Mouse (Mus musculus): ENCODE measurements around the gene Cbfb. TPM values are rescaled to one million over a fixed set of nuclear protein-coding genes. Genes with fewer than 3 reads are reported as not detected.

Gene Cbfb
- polyA plus RNA-seq, 2 experiments = 75.2 to 101 TPM

DNA sequence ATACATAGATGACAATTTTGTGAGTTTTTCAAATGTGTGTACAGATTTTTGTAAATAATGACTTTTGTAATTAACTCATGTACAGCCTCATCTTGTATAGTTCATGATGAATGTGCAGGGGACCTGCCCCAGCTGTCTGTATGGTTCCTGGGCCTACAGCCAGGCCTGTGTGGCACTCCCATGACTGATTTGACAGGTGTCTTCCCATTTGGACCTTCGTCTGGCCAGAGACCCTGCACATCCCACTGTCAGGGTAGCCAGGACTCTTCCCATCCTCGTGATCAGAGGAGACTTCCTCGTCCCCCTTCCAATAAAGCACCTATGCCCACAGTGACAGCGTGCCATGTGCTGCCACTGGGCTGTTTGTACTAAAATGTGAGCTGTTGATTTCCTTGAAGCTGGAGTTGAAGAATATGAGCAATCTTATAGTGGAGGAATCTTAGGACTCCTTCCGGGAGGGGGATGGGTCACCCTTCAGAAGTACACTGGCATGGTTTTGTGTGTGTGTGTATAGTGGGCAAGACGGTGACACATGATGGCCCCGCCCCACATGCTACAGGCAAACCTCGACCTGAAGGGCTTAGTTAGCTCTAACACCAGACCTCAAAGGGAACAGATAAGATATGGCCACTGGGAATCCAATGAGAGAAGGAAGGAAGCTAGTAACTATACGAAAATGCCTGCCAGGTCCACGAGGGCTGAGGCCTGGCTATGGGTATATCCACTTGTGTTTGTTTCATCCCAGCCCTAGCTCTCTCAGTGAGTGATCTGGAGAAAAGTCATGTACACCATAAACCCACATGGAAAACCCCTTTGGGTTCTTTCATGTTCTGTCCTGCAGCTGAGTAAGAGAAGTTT, 82.4 kb downstream of the Cbfb start:
- no peak overlapping the region for H3K9ac ChIP-seq (ENCODE audit: low read depth, low read length, severe bottlenecking)
- H3K4me3 ChIP-seq (replicated peaks; ENCODE audit: low read length) = peak overlapping the region; percentile 65; the same call in 1 of the 2 replicates
- no peak for ATAC-seq (ENCODE audit: low FRiP score, low read depth)
- WGBS = 85% methylated on average over 10 of the region's 10 CpGs
- no peak for DNase-seq (ENCODE audit: low spot score)
- H3K27ac ChIP-seq (replicated peaks; ENCODE audit: low read depth, low read length) = no peak overlapping the region
- no peak for TF ChIP-seq POLR2A (IDR thresholded peaks at IDR 0.05; ENCODE audit: borderline replicate concordance, extremely low read depth, insufficient read depth, insufficient read length)
- peaks cover 58% of the 10 kb centered on the region for H3K36me3 ChIP-seq (ENCODE audit: control insufficient read depth, insufficient read depth, low read length)
- H3K27me3 ChIP-seq (ENCODE audit: control insufficient read depth, insufficient read depth, low read length) = peaks cover 8% of the 10 kb centered on the region
- H3K4me2 ChIP-seq (replicated peaks; ENCODE audit: low read depth, low read length, severe bottlenecking) = peak overlapping the region; percentile 83; the same call in 1 of the 2 replicates
- H3K9me3 ChIP-seq (ENCODE audit: control insufficient read depth, low read length) = no peaks in the 10 kb centered on the region
- H3K4me1 ChIP-seq (ENCODE audit: control insufficient read depth, insufficient read depth, low read length) = peaks cover 14% of the 10 kb centered on the region

DNA sequence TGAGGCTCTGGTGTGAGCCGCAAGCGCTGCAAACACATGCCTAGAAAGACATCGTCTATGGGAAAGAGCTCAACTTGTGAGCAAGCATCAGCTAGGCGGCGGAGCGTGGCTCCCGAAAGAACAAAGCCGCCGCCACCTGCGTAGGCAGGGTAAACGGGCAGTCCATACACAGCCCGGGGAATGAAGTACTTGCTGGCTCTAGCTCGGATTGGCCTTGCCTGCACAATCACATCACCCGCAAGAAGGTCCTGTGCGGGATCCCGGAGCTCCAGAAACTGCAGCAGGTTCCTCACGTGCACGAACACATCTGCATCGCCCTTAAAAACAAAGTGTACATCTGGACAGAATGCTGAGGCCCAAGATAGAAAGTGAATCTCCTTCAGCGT, 83.3 kb downstream of the Cbfb start:
- H3K27ac ChIP-seq (replicated peaks; ENCODE audit: low read depth, low read length) = peak overlapping the region; percentile 91; the same call in 1 of the 2 replicates

DNA sequence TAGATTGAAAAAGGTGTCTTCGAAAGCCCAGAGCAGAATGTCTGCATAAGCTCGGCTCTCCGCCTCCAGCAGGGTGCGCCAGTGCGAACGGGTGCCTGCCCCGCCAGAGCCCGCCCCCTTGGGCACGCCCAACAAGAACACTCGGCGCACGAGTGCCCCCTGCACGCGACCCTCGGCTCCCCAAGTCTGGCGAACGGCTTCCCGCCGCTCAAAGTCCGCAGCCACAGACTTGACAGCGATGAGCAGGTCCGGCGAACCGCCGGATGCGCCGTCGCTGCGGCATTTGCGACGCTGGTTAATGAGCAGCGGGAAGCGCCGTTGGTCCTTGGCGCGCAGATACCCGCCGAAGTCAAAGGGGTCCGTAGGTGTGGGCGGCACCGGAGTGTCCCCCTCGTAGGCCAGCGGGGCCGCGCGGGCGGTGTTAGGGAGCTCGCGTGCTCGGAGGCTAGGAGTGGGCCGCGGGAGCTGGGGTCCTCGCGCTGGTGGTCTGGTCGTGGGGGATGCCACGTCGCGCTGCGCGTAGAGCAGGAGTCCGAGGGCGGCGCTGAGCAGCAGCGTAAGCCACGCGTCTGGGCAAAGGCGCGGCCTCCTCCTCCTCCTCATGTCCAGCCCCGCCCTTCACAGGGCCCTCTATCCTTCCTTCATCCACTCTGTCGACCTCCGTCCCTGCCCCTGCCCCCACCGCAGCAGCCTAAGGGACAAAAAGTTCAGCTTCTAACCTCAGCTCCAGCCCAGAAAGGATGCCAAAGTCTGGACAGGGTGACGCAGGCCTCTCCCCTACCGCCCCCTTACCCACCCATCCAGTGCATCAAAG, 83.9 kb downstream of the Cbfb start:
- H3K4me2 ChIP-seq (replicated peaks; ENCODE audit: low read depth, low read length, severe bottlenecking) = peak overlapping the region; percentile 83
- H3K27me3 ChIP-seq (ENCODE audit: control insufficient read depth, insufficient read depth, low read length) = peaks cover 23% of the 10 kb centered on the region
- ATAC-seq (ENCODE audit: low FRiP score, low read depth) (peak; percentile 88), DNase-seq (ENCODE audit: low spot score) (peak; percentile 90)
- H3K9me3 ChIP-seq (ENCODE audit: control insufficient read depth, low read length) = no peaks in the 10 kb centered on the region
- H3K4me1 ChIP-seq (ENCODE audit: control insufficient read depth, insufficient read depth, low read length) = peaks cover 20% of the 10 kb centered on the region
- H3K36me3 ChIP-seq (ENCODE audit: control insufficient read depth, insufficient read depth, low read length) = peaks cover 43% of the 10 kb centered on the region
- peak overlapping the region; percentile 83 for H3K9ac ChIP-seq (ENCODE audit: low read depth, low read length, severe bottlenecking)
- peak overlapping the region; percentile 65 for H3K4me3 ChIP-seq (replicated peaks; ENCODE audit: low read length)
- peak overlapping the region; percentile 91 for H3K27ac ChIP-seq (replicated peaks; ENCODE audit: low read depth, low read length)
- WGBS = under 1% methylated on average over 44 of the region's 74 CpGs
- TF ChIP-seq POLR2A (IDR thresholded peaks at IDR 0.05; ENCODE audit: borderline replicate concordance, extremely low read depth, insufficient read depth, insufficient read length) = 0 out of 2 replicates have a peak, but pooled peaks have one; percentile 29

More for the DNA sequence above, 83.3 kb downstream of the Cbfb start:
- no peak for DNase-seq (ENCODE audit: low spot score)
- Histone ChIP-seq H3K9me3 (ENCODE audit: control insufficient read depth, low read length) (no peaks in the 10 kb centered on the region), H3K27me3 (ENCODE audit: control insufficient read depth, insufficient read depth, low read length) (peaks cover 17% of the 10 kb centered on the region), H3K4me2 (replicated peaks; ENCODE audit: low read depth, low read length, severe bottlenecking) (peak overlapping the region; percentile 83), H3K4me3 (replicated peaks; ENCODE audit: low read length) (peak overlapping the region; percentile 65), H3K36me3 (ENCODE audit: control insufficient read depth, insufficient read depth, low read length) (peaks cover 49% of the 10 kb centered on the region), H3K9ac (ENCODE audit: low read depth, low read length, severe bottlenecking) (peak overlapping the region; percentile 83; the same call in 1 of the 2 replicates), H3K4me1 (ENCODE audit: control insufficient read depth, insufficient read depth, low read length) (peaks cover 14% of the 10 kb centered on the region)
- TF ChIP-seq POLR2A (IDR thresholded peaks at IDR 0.05; ENCODE audit: borderline replicate concordance, extremely low read depth, insufficient read depth, insufficient read length) = no peak
- ATAC-seq (ENCODE audit: low FRiP score, low read depth) = no peak
- WGBS = 33% methylated on average over 20 of the region's 20 CpGs

DNA sequence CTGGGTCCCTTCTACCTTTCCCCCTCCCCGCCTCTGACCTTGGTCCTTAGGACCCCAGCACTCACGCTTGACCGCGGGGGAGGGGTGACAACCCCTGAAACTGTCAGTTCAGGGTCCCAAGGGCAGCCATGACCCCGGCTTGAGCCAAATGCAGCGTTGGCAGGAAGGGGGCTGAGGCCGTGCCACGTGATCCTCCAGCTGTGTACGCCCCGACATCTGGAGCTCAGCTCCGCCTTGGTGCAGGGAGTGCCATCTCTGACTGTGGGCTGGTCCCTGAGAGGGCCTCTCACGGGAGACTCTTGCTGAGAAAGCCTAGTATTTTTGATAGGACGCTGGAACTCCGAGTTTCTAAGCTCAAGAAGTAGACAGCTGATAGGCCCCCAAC, 84.5 kb downstream of the Cbfb start, which contains the start of gene B3gnt9:
Gene B3gnt9, minus strand, starts transcription at position 188 of the 385 bp plus-strand sequence.
- no peak for TF ChIP-seq POLR2A (IDR thresholded peaks at IDR 0.05; ENCODE audit: borderline replicate concordance, extremely low read depth, insufficient read depth, insufficient read length)
- H3K27ac ChIP-seq (replicated peaks; ENCODE audit: low read depth, low read length) = peak within 1 kb of the TSS; percentile 91
- WGBS = under 1% methylated on average over 14 of the region's 14 CpGs

More for the DNA sequence above, 84.5 kb downstream of the Cbfb start, which contains the start of gene B3gnt9:
- DNase-seq (ENCODE audit: low spot score) = peak; percentile 84
- ATAC-seq (ENCODE audit: low FRiP score, low read depth) = peak; percentile 78
- peaks cover 29% of the 10 kb centered on the region for H3K27me3 ChIP-seq (ENCODE audit: control insufficient read depth, insufficient read depth, low read length)
- H3K4me1 ChIP-seq (ENCODE audit: control insufficient read depth, insufficient read depth, low read length) = peaks cover 24% of the 10 kb centered on the region
- peak within 1 kb of the TSS; percentile 65 for H3K4me3 ChIP-seq (replicated peaks; ENCODE audit: low read length)
- H3K9ac ChIP-seq (ENCODE audit: low read depth, low read length, severe bottlenecking) = peak within 1 kb of the TSS; percentile 83
- no peaks in the 10 kb centered on the region for H3K9me3 ChIP-seq (ENCODE audit: control insufficient read depth, low read length)
- peak within 1 kb of the TSS; percentile 83 for H3K4me2 ChIP-seq (replicated peaks; ENCODE audit: low read depth, low read length, severe bottlenecking)
- peaks cover 37% of the 10 kb centered on the region for H3K36me3 ChIP-seq (ENCODE audit: control insufficient read depth, insufficient read depth, low read length)
